ENCODE assay signal across 1 mouse cellular context in genomic region chr11:69901406-69901846, GRCm38 (mm10).
TF ChIP-seq lines count a peak whose summit lies in the region.

No protein-coding gene starts in this region.

TF ChIP-seq in MEL, 35 proteins besides CTCF, POLR2A, EP300 and RAD21 (continued from another document):
- TF ChIP-seq NELFE (IDR thresholded peaks at IDR 0.05; ENCODE audit: low read depth, low read length) (peak; percentile 61; the same call in 1 of the 2 replicates), TAL1 (IDR thresholded peaks at IDR 0.05; ENCODE audit: low read length) (no peak), SIN3A (IDR thresholded peaks at IDR 0.05; ENCODE audit: low read length) (peak; percentile 91), BHLHE40 (IDR thresholded peaks at IDR 0.05; ENCODE audit: borderline replicate concordance, low read depth, low read length) (no peak), ETS1 (IDR thresholded peaks at IDR 0.05; ENCODE audit: low read depth, low read length) (no peak; the same call in 1 of the 2 replicates), MAZ (IDR thresholded peaks at IDR 0.05; ENCODE audit: low read depth, low read length) (peak; percentile 98), USF2 (IDR thresholded peaks at IDR 0.05; ENCODE audit: borderline replicate concordance in 1 of 2, insufficient read depth in 1 of 2, low read depth in 1 of 2, low read length in 2 of 2) (no peak), RCOR1 (IDR thresholded peaks at IDR 0.05; ENCODE audit: low read depth, low read length) (no peak), TCF12 (IDR thresholded peaks at IDR 0.05; ENCODE audit: low read depth, low read length) (peak; percentile 60), POLR2AphosphoS2 (IDR thresholded peaks at IDR 0.05; ENCODE audit: low read length) (peak; percentile 89; the same call in 1 of the 2 replicates), ELF1 (IDR thresholded peaks at IDR 0.05; ENCODE audit: low read depth, low read length) (peak; percentile 93), SMC3 (IDR thresholded peaks at IDR 0.05; ENCODE audit: low read depth, low read length) (no peak), GATA1 (IDR thresholded peaks at IDR 0.05; ENCODE audit: low read depth, low read length) (peak; percentile 2; the same call in 1 of the 2 replicates), POLR2AphosphoS5 (IDR thresholded peaks at IDR 0.05; ENCODE audit: borderline replicate concordance, low read depth, low read length) (no peak), ZNF384 (IDR thresholded peaks at IDR 0.05; ENCODE audit: low read depth, low read length) (no peak), MAX (IDR thresholded peaks at IDR 0.05; ENCODE audit: low read length) (peak; percentile 88), MYB (IDR thresholded peaks at IDR 0.05; ENCODE audit: low read depth, low read length) (no peak), ZC3H11A (IDR thresholded peaks at IDR 0.05; ENCODE audit: low read depth, low read length) (no peak), E2F4 (IDR thresholded peaks at IDR 0.05; ENCODE audit: borderline replicate concordance, low read depth, low read length) (peak; percentile 85), HCFC1 (IDR thresholded peaks at IDR 0.05; ENCODE audit: low read depth, low read length) (peak; percentile 95), MYC (IDR thresholded peaks at IDR 0.05; ENCODE audit: low read depth, low read length) (peak; percentile 74; the same call in 1 of the 2 replicates), ZKSCAN1 (IDR thresholded peaks at IDR 0.05; ENCODE audit: low read depth, low read length) (no peak), NRF1 (IDR thresholded peaks at IDR 0.05; ENCODE audit: insufficient read depth, low read depth, low read length, poor library complexity, severe bottlenecking) (peak; percentile 54; the same call in 1 of the 2 replicates), USF1 (IDR thresholded peaks at IDR 0.05; ENCODE audit: low read depth, low read length) (0 out of 2 replicates have a peak, but pooled peaks have one; percentile 43), MAFK (IDR thresholded peaks at IDR 0.05; ENCODE audit: borderline replicate concordance, low read depth, low read length) (no peak), ZMIZ1 (IDR thresholded peaks at IDR 0.05; ENCODE audit: low read depth, low read length) (peak; percentile 12; the same call in 1 of the 2 replicates), GABPA (IDR thresholded peaks at IDR 0.05; ENCODE audit: low read depth, low read length) (peak; percentile 44; the same call in 1 of the 2 replicates), TBP (IDR thresholded peaks at IDR 0.05; ENCODE audit: low read depth, low read length) (peak; percentile 66; the same call in 1 of the 2 replicates), JUND (IDR thresholded peaks at IDR 0.05; ENCODE audit: low read depth, low read length) (no peak; the same call in 1 of the 2 replicates)
